Mouse (Mus musculus): ENCODE measurements at regions not wholly inside any gene's neighbourhood (a gene's known extent, or its start where the extent isn't known, plus 50 kb on each side); places are given as distances from the start of the nearest gene placed in this dataset.

- Histone ChIP-seq H3K27me3 (ENCODE audit: control insufficient read depth, insufficient read depth, insufficient read length) (no peaks in the 10 kb centered on the region), H3K4me2 (ENCODE audit: low read depth) (no peak overlapping the region)
- TF ChIP-seq E2F4 (IDR thresholded peaks at IDR 0.05; ENCODE audit: insufficient read depth), result no peak
- TF ChIP-seq SRF (IDR thresholded peaks at IDR 0.05; ENCODE audit: control insufficient read depth, insufficient read length, low read depth), result no peak
- TF ChIP-seq USF1 (IDR thresholded peaks at IDR 0.05; ENCODE audit: low read depth), result no peak
- no peak for TF ChIP-seq POLR2AphosphoS2 (IDR thresholded peaks at IDR 0.05; ENCODE audit: insufficient read length, low read depth)
- no peak for TF ChIP-seq TCF3 (IDR thresholded peaks at IDR 0.05; ENCODE audit: insufficient read length, low read depth)
- no peak for TF ChIP-seq MYOD1 (IDR thresholded peaks at IDR 0.05; ENCODE audit: control insufficient read depth in 1 of 3, insufficient read length in 2 of 3, low read depth in 2 of 3)
- no peak for TF ChIP-seq MAX (IDR thresholded peaks at IDR 0.05; ENCODE audit: low read depth)
- no peak for TF ChIP-seq MYOG (IDR thresholded peaks at IDR 0.05; ENCODE audit: control insufficient read depth in 1 of 3, insufficient read depth in 1 of 3, insufficient read length in 2 of 3, low read depth in 2 of 3)
- TF ChIP-seq REST (IDR thresholded peaks at IDR 0.05; ENCODE audit: insufficient read depth, insufficient read length), result no peak
- TF ChIP-seq TCF12 (IDR thresholded peaks at IDR 0.05; ENCODE audit: insufficient read depth, poor library complexity, severe bottlenecking), result no peak
- no peak for TF ChIP-seq CEBPB (IDR thresholded peaks at IDR 0.05; ENCODE audit: insufficient read depth, poor library complexity, severe bottlenecking)
- no peak for TF ChIP-seq POLR2A (IDR thresholded peaks at IDR 0.05; ENCODE audit: insufficient read length, low read depth)
Measured at GRCm38 (mm10) chr1:35943800-35944199, 124.4 kb upstream of the Hs6st1 start.

GRCm38 (mm10) chr1:35944376-35944775 is 123.8 kb upstream of the Hs6st1 start:
- Histone ChIP-seq H3ac (ENCODE audit: control insufficient read depth, insufficient read length) (no peak overlapping the region), H3K4me2 (ENCODE audit: low read depth) (no peak overlapping the region), H3K36me3 (ENCODE audit: control insufficient read depth, insufficient read depth) (no peaks in the 10 kb centered on the region), H3K4me3 (no peak overlapping the region), H3K27me3 (ENCODE audit: control insufficient read depth, insufficient read depth, insufficient read length) (no peaks in the 10 kb centered on the region), H3K79me2 (ENCODE audit: control insufficient read depth, insufficient read depth) (no peaks in the 10 kb centered on the region)
- TF ChIP-seq SRF (IDR thresholded peaks at IDR 0.05; ENCODE audit: control insufficient read depth, insufficient read length, low read depth), result no peak
- TF ChIP-seq TCF3 (IDR thresholded peaks at IDR 0.05; ENCODE audit: insufficient read length, low read depth), result no peak

More at GRCm38 (mm10) chr1:35943800-35944199, 124.4 kb upstream of the Hs6st1 start:
- Histone ChIP-seq H3K79me2 (ENCODE audit: control insufficient read depth, insufficient read depth) (no peaks in the 10 kb centered on the region), H3K36me3 (ENCODE audit: control insufficient read depth, insufficient read depth) (no peaks in the 10 kb centered on the region), H3K4me3 (no peak overlapping the region), H3ac (ENCODE audit: control insufficient read depth, insufficient read length) (no peak overlapping the region)

- no peaks in the 10 kb centered on the region for H3K79me2 ChIP-seq (ENCODE audit: control insufficient read depth, insufficient read depth)
- no peak overlapping the region for H3K4me2 ChIP-seq (ENCODE audit: low read depth)
- no peak overlapping the region for H3K4me3 ChIP-seq
- H3K36me3 ChIP-seq (ENCODE audit: control insufficient read depth, insufficient read depth), result no peaks in the 10 kb centered on the region
- no peak overlapping the region for H3ac ChIP-seq (ENCODE audit: control insufficient read depth, insufficient read length)
- no peak for TF ChIP-seq MAX (IDR thresholded peaks at IDR 0.05; ENCODE audit: low read depth)
- peak in 1 of 3 experiments; percentile 66 for TF ChIP-seq MYOG (IDR thresholded peaks at IDR 0.05; ENCODE audit: control insufficient read depth in 1 of 3, insufficient read depth in 1 of 3, insufficient read length in 2 of 3, low read depth in 2 of 3)
- TF ChIP-seq MYOD1 (IDR thresholded peaks at IDR 0.05; ENCODE audit: control insufficient read depth in 1 of 3, insufficient read length in 2 of 3, low read depth in 2 of 3), result peak in 1 of 3 experiments; percentile 63
- no peak for TF ChIP-seq TCF3 (IDR thresholded peaks at IDR 0.05; ENCODE audit: insufficient read length, low read depth)
- H3K27me3 ChIP-seq (ENCODE audit: control insufficient read depth, insufficient read depth, insufficient read length), result no peaks in the 10 kb centered on the region
Measured at GRCm38 (mm10) chr1:35944849-35945248, 123.4 kb upstream of the Hs6st1 start.

GRCm38 (mm10) chr1:35945596-35945995 is 122.6 kb upstream of the Hs6st1 start:
- TF ChIP-seq REST (IDR thresholded peaks at IDR 0.05; ENCODE audit: insufficient read depth, insufficient read length) (no peak), CEBPB (IDR thresholded peaks at IDR 0.05; ENCODE audit: insufficient read depth, poor library complexity, severe bottlenecking) (no peak), TCF3 (IDR thresholded peaks at IDR 0.05; ENCODE audit: insufficient read length, low read depth) (no peak), MYOG (IDR thresholded peaks at IDR 0.05; ENCODE audit: control insufficient read depth in 1 of 3, insufficient read depth in 1 of 3, insufficient read length in 2 of 3, low read depth in 2 of 3) (no peak), USF1 (IDR thresholded peaks at IDR 0.05; ENCODE audit: low read depth) (no peak), SRF (IDR thresholded peaks at IDR 0.05; ENCODE audit: control insufficient read depth, insufficient read length, low read depth) (no peak), POLR2A (IDR thresholded peaks at IDR 0.05; ENCODE audit: insufficient read length, low read depth) (no peak), POLR2AphosphoS2 (IDR thresholded peaks at IDR 0.05; ENCODE audit: insufficient read length, low read depth) (no peak), MYOD1 (IDR thresholded peaks at IDR 0.05; ENCODE audit: control insufficient read depth in 1 of 3, insufficient read length in 2 of 3, low read depth in 2 of 3) (no peak), E2F4 (IDR thresholded peaks at IDR 0.05; ENCODE audit: insufficient read depth) (no peak), TCF12 (IDR thresholded peaks at IDR 0.05; ENCODE audit: insufficient read depth, poor library complexity, severe bottlenecking) (no peak), MAX (IDR thresholded peaks at IDR 0.05; ENCODE audit: low read depth) (no peak)
- no peak overlapping the region for H3K4me3 ChIP-seq

GRCm38 (mm10) chr1:35948104-35948503 is 120.1 kb upstream of the Hs6st1 start:
- Histone ChIP-seq H3K27me3 (ENCODE audit: control insufficient read depth, insufficient read depth, insufficient read length) (no peaks in the 10 kb centered on the region), H3K79me2 (ENCODE audit: control insufficient read depth, insufficient read depth) (no peaks in the 10 kb centered on the region), H3K36me3 (ENCODE audit: control insufficient read depth, insufficient read depth) (no peaks in the 10 kb centered on the region), H3K4me3 (no peak overlapping the region), H3ac (ENCODE audit: control insufficient read depth, insufficient read length) (no peak overlapping the region), H3K4me2 (ENCODE audit: low read depth) (no peak overlapping the region)
- TF ChIP-seq MYOG (IDR thresholded peaks at IDR 0.05; ENCODE audit: control insufficient read depth in 1 of 3, insufficient read depth in 1 of 3, insufficient read length in 2 of 3, low read depth in 2 of 3) (no peak), TCF3 (IDR thresholded peaks at IDR 0.05; ENCODE audit: insufficient read length, low read depth) (no peak), USF1 (IDR thresholded peaks at IDR 0.05; ENCODE audit: low read depth) (no peak), REST (IDR thresholded peaks at IDR 0.05; ENCODE audit: insufficient read depth, insufficient read length) (no peak), CEBPB (IDR thresholded peaks at IDR 0.05; ENCODE audit: insufficient read depth, poor library complexity, severe bottlenecking) (no peak), POLR2AphosphoS2 (IDR thresholded peaks at IDR 0.05; ENCODE audit: insufficient read length, low read depth) (no peak), TCF12 (IDR thresholded peaks at IDR 0.05; ENCODE audit: insufficient read depth, poor library complexity, severe bottlenecking) (no peak), E2F4 (IDR thresholded peaks at IDR 0.05; ENCODE audit: insufficient read depth) (no peak), MAX (IDR thresholded peaks at IDR 0.05; ENCODE audit: low read depth) (no peak), POLR2A (IDR thresholded peaks at IDR 0.05; ENCODE audit: insufficient read length, low read depth) (no peak), MYOD1 (IDR thresholded peaks at IDR 0.05; ENCODE audit: control insufficient read depth in 1 of 3, insufficient read length in 2 of 3, low read depth in 2 of 3) (no peak), SRF (IDR thresholded peaks at IDR 0.05; ENCODE audit: control insufficient read depth, insufficient read length, low read depth) (no peak)

More at GRCm38 (mm10) chr1:35945596-35945995, 122.6 kb upstream of the Hs6st1 start:
- Histone ChIP-seq H3K4me2 (ENCODE audit: low read depth) (no peak overlapping the region), H3K27me3 (ENCODE audit: control insufficient read depth, insufficient read depth, insufficient read length) (no peaks in the 10 kb centered on the region), H3K79me2 (ENCODE audit: control insufficient read depth, insufficient read depth) (no peaks in the 10 kb centered on the region), H3K36me3 (ENCODE audit: control insufficient read depth, insufficient read depth) (no peaks in the 10 kb centered on the region), H3ac (ENCODE audit: control insufficient read depth, insufficient read length) (no peak overlapping the region)
